Mouse (Mus musculus) intestine, embryonic 16.5 days (tissue): Measurements from ENCODE around the gene Ano1. TPM values are rescaled to one million over a fixed set of nuclear protein-coding genes. Genes with fewer than 3 reads are reported as not detected.

ENCODE experiments used
- ATAC-seq: fragments of 200-750 bp; cut with Nextera tagmentation; 2 replicates; pipeline ENCODE4 v1.8.0; 2017; ENCODE audit warnings: moderate TSS enrichment, moderate library complexity
- H3K27ac ChIP-seq: fragments of 300-500 bp; sonication (generic); 2 replicates; pipeline ENCODE4 v1.5.1; 2014; ENCODE audit warnings: mild to moderate bottlenecking, low read length
- H3K27me3 ChIP-seq: fragments of 300-500 bp; sonication (generic); replicated peaks from 2 replicates; pipeline ENCODE4 v1.6.1; 2014; ENCODE audit warnings: low read length, control low read depth, mixed read lengths; ENCODE audit not compliant: control insufficient read depth, insufficient read depth
- H3K36me3 ChIP-seq: fragments of 300-500 bp; sonication (generic); 2 replicates; pipeline ENCODE4 v1.6.1; 2014; ENCODE audit warnings: low read length, control low read depth; ENCODE audit not compliant: control insufficient read depth, insufficient read depth
- H3K4me1 ChIP-seq: fragments of 300-500 bp; sonication (generic); 2 replicates; pipeline ENCODE4 v1.6.1; 2014; ENCODE audit warnings: low read length, control low read depth, mixed read lengths; ENCODE audit not compliant: control insufficient read depth, insufficient read depth
- H3K4me2 ChIP-seq: fragments of 300-500 bp; sonication (generic); 2 replicates; pipeline ENCODE4 v1.6.1; 2014; ENCODE audit warnings: low read depth, low read length, control low read depth
- H3K4me3 ChIP-seq: fragments of 300-500 bp; sonication (generic); 2 replicates; pipeline ENCODE4 v1.5.1; 2014; ENCODE audit warnings: mild to moderate bottlenecking, low read length
- H3K9ac ChIP-seq: fragments of 300-500 bp; sonication (generic); 2 replicates; pipeline ENCODE4 v1.6.1; 2014; ENCODE audit warnings: low read depth, low read length
- H3K9me3 ChIP-seq: fragments of 300-500 bp; sonication (generic); 2 replicates; pipeline ENCODE4 v1.6.1; 2016; ENCODE audit warnings: low read length, control low read depth; ENCODE audit not compliant: control insufficient read depth
- WGBS: fragments of 180-500 bp; shearing (Covaris S2); extraction: QIAGEN DNeasy Blood & Tissue Kit; methylation state at CpG from one replicate; pipeline ENCODE4 v1.1.7; 2014; 5-methylcytosine and 5-hydroxymethylcytosine counted together
- polyA plus RNA-seq: library from polyadenylated mRNA; unstranded; fragments of >200 nt; fragmentation: Nextera tagmentation; extraction: Ambion mirVana; gene quantifications from 2 replicates; pipeline ENCODE4 v1.2.1, GENCODE M21; 2015

The Ano1 gene
- polyA plus RNA-seq, 1 experiment from 2014 or later, result 19.9 TPM

GRCm38 (mm10) chr7:144634875-144635274 lies 116.9 kb downstream of the Ano1 start:
- H3K9me3 ChIP-seq, result no peaks in the 10 kb centered on the region
- H3K36me3 ChIP-seq, result no peaks in the 10 kb centered on the region
- H3K9ac ChIP-seq, result no peak overlapping the region
- H3K4me1 ChIP-seq, result peaks cover 8% of the 10 kb centered on the region; the same call in 1 of the 2 replicates
- no peak overlapping the region for H3K27ac ChIP-seq
- peak; percentile 29; the same call in 1 of the 2 replicates for ATAC-seq
- H3K4me3 ChIP-seq, result no peak overlapping the region
- 74% methylated on average over 6 of the region's 6 CpGs for WGBS
- no peaks in the 10 kb centered on the region for H3K27me3 ChIP-seq
- no peak overlapping the region for H3K4me2 ChIP-seq

- peaks cover 8% of the 10 kb centered on the region; the same call in 1 of the 2 replicates for H3K4me1 ChIP-seq
- no peaks in the 10 kb centered on the region for H3K27me3 ChIP-seq
- no peaks in the 10 kb centered on the region for H3K9me3 ChIP-seq
- WGBS, result 57% methylated on average over 3 of the region's 3 CpGs
- H3K9ac ChIP-seq, result peak overlapping the region; percentile 15; the same call in 1 of the 2 replicates
- H3K4me3 ChIP-seq, result no peak overlapping the region
- no peaks in the 10 kb centered on the region for H3K36me3 ChIP-seq
- no peak overlapping the region for H3K27ac ChIP-seq
- ATAC-seq, result peak; percentile 88
- H3K4me2 ChIP-seq, result no peak overlapping the region
Measured at GRCm38 (mm10) chr7:144634450-144634849, 117.3 kb downstream of the Ano1 start.

GRCm38 (mm10) chr7:144632321-144632720 lies 119.5 kb downstream of the Ano1 start:
- H3K36me3 ChIP-seq, result no peaks in the 10 kb centered on the region
- no peaks in the 10 kb centered on the region for H3K9me3 ChIP-seq
- H3K9ac ChIP-seq, result no peak overlapping the region
- no peak overlapping the region for H3K4me3 ChIP-seq
- H3K27me3 ChIP-seq, result no peaks in the 10 kb centered on the region
- no peak overlapping the region for H3K27ac ChIP-seq
- no peak for ATAC-seq
- H3K4me2 ChIP-seq, result no peak overlapping the region
- peaks cover 17% of the 10 kb centered on the region for H3K4me1 ChIP-seq

GRCm38 (mm10) chr7:144630622-144631021 lies 121.2 kb downstream of the Ano1 start:
- H3K9ac ChIP-seq, result no peak overlapping the region
- H3K4me3 ChIP-seq, result no peak overlapping the region
- H3K27ac ChIP-seq, result no peak overlapping the region
- H3K4me2 ChIP-seq, result no peak overlapping the region
- 70% methylated on average over 3 of the region's 3 CpGs for WGBS
- H3K4me1 ChIP-seq, result peaks cover 17% of the 10 kb centered on the region
- no peaks in the 10 kb centered on the region for H3K27me3 ChIP-seq
- H3K9me3 ChIP-seq, result no peaks in the 10 kb centered on the region
- H3K36me3 ChIP-seq, result no peaks in the 10 kb centered on the region
- ATAC-seq, result no peak

GRCm38 (mm10) chr7:144628334-144628915 lies 123.3 kb downstream of the Ano1 start:
- no peaks in the 10 kb centered on the region for H3K27me3 ChIP-seq
- no peak for ATAC-seq
- H3K9me3 ChIP-seq, result no peaks in the 10 kb centered on the region
- no peak overlapping the region for H3K9ac ChIP-seq
- 30% methylated on average over 3 of the region's 3 CpGs for WGBS
- no peaks in the 10 kb centered on the region for H3K36me3 ChIP-seq
- H3K4me1 ChIP-seq, result peaks cover 9% of the 10 kb centered on the region; the same call in 1 of the 2 replicates
- no peak overlapping the region for H3K27ac ChIP-seq
- no peak overlapping the region for H3K4me2 ChIP-seq
- H3K4me3 ChIP-seq, result no peak overlapping the region

- Histone ChIP-seq H3K27ac (no peak overlapping the region), H3K4me3 (no peak overlapping the region), H3K4me1 (peaks cover 9% of the 10 kb centered on the region; the same call in 1 of the 2 replicates), H3K9ac (no peak overlapping the region), H3K36me3 (no peaks in the 10 kb centered on the region), H3K9me3 (no peaks in the 10 kb centered on the region), H3K4me2 (no peak overlapping the region), H3K27me3 (no peaks in the 10 kb centered on the region)
- WGBS, result 53% methylated on average over 13 of the region's 13 CpGs
- ATAC-seq, result no peak
Measured at GRCm38 (mm10) chr7:144627606-144628333, 124.0 kb downstream of the Ano1 start.

GRCm38 (mm10) chr7:144626042-144626441 lies 125.7 kb downstream of the Ano1 start:
- Histone ChIP-seq H3K9me3 (0 out of 2 replicates have a peak, but pooled peaks cover 6% of the 10 kb centered on the region), H3K27ac (no peak overlapping the region), H3K27me3 (no peaks in the 10 kb centered on the region), H3K4me3 (no peak overlapping the region), H3K4me1 (peaks cover 9% of the 10 kb centered on the region; the same call in 1 of the 2 replicates), H3K36me3 (no peaks in the 10 kb centered on the region), H3K9ac (no peak overlapping the region), H3K4me2 (no peak overlapping the region)
- 95% methylated on average over 2 of the region's 2 CpGs for WGBS
- ATAC-seq, result no peak

GRCm38 (mm10) chr7:144620721-144621681 lies 130.8 kb downstream of the Ano1 start:
- H3K4me1 ChIP-seq, result no peaks in the 10 kb centered on the region
- no peak for ATAC-seq
- H3K4me3 ChIP-seq, result no peak overlapping the region
- no peaks in the 10 kb centered on the region for H3K36me3 ChIP-seq
- H3K27me3 ChIP-seq, result no peaks in the 10 kb centered on the region
- H3K9ac ChIP-seq, result no peak overlapping the region
- H3K9me3 ChIP-seq, result 0 out of 2 replicates have a peak, but pooled peaks cover 6% of the 10 kb centered on the region
- no peak overlapping the region for H3K27ac ChIP-seq
- H3K4me2 ChIP-seq, result no peak overlapping the region
- 63% methylated on average over 22 of the region's 22 CpGs for WGBS

- H3K27me3 ChIP-seq, result no peaks in the 10 kb centered on the region
- H3K9me3 ChIP-seq, result 0 out of 2 replicates have a peak, but pooled peaks cover 6% of the 10 kb centered on the region
- H3K4me3 ChIP-seq, result no peak overlapping the region
- H3K9ac ChIP-seq, result no peak overlapping the region
- H3K4me2 ChIP-seq, result no peak overlapping the region
- no peaks in the 10 kb centered on the region for H3K36me3 ChIP-seq
- ATAC-seq, result no peak
- no peak overlapping the region for H3K27ac ChIP-seq
- H3K4me1 ChIP-seq, result no peaks in the 10 kb centered on the region
Measured at GRCm38 (mm10) chr7:144620315-144620714, 131.5 kb downstream of the Ano1 start.
